Mouse (Mus musculus) frontal cortex, postnatal 10 days (tissue): ENCODE results near the gene Pfkfb1.

ENCODE experiments used
- DNase-seq, 2 experiments: peaks; one replicate each; pipeline ENCODE4 v3.0.0; 2022; ENCODE audit warnings: low spot score in 2 of 2, mixed read lengths in 1 of 2

Gene Pfkfb1

DNA sequence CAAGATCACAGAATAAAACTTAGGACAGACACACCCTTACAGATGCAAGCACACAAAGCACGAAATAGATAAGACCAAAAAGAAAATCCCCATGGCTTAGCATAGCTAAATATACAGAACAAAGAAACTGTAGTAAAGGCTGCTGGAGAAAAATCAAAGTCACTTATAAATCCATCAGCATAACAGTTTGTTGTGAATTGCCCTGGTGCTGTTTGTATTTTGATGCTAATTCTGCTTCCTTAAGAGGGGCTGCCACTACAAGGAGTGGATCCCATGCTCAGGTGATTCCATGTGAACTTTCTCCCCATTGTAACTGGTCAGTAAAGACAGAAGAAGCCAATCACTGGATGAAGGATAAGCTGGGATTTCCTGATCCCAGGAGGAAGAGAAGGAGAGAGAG, 89.5 kb downstream of the Pfkfb1 start:
- DNase-seq, result no peak
